15 mouse cellular contexts compared by ENCODE assay signal in the genomic region with DNA sequence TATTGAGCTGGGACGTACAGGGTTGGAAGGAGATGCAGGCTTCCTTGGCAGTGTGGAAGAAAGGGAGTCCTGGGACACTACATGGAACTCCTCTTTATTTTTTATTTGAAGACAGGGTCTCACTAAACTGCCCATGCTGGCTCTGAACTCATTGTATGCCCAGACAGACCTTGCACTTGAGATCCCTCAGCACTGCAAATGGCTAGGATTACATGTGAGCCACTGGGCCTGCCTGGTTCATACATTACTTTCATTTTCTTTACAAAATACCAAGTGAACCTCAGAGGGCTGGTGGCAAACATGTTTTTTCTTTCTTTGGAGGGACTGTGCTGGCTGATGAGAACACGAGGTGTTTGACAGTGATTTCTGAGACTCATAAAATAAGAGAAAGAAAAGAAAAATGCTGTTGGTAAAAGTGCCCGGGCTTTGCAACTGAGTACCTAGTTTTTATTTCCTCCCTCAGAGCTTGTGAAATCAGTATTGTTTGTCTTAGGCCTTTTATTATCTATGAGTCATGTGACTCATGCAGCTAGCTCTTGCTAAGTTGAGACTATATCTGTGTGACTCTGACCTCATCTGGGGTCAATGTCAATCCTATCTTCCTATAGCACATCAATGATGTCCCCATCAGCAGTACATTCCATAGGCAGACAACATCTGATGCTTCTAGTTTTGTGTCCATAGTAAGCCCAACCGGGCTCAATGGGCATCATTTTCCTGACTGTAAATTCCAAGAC.
"Had no signal": no experiment of that assay in that cellular context is flagged by ENCODE, and none has a peak within 500 bp of the region (broad histone marks: within the 10 kb centered on the region; RNA-seq: fewer than 3 reads in every experiment).

No protein-coding gene starts in this region.

- DNase-seq: lung, adult 18-20 months; lung, embryonic 14.5 days; lung, postnatal 10 days; right cerebral cortex, postnatal 14 days; thymus, adult 2 months; thymus, postnatal 25 days; thymus, postnatal 4 days had no signal

- H3K27me3 ChIP-seq: megakaryocyte, embryonic 14.5 days; midbrain, embryonic 13.5 days; midbrain, embryonic 15.5 days; neural tube, embryonic 12.5 days; stomach, embryonic 15.5 days had no signal

- H3K9ac ChIP-seq: lung, embryonic 14.5 days; midbrain, embryonic 13.5 days; midbrain, embryonic 15.5 days; neural tube, embryonic 12.5 days; stomach, embryonic 15.5 days had no signal

- H3K27ac ChIP-seq: macrophage; midbrain, embryonic 13.5 days; midbrain, embryonic 15.5 days; neural tube, embryonic 12.5 days; stomach, embryonic 15.5 days; stomach, postnatal 0 days had no signal

- H3K36me3 ChIP-seq: midbrain, embryonic 13.5 days; midbrain, embryonic 15.5 days; neural tube, embryonic 12.5 days; stomach, embryonic 15.5 days had no signal

- H3K4me3 ChIP-seq: megakaryocyte, embryonic 14.5 days; midbrain, embryonic 13.5 days; midbrain, embryonic 15.5 days; neural tube, embryonic 12.5 days; stomach, embryonic 15.5 days had no signal

- H3K9me3 ChIP-seq: midbrain, embryonic 13.5 days; midbrain, embryonic 15.5 days; neural tube, embryonic 12.5 days; stomach, embryonic 15.5 days had no signal

- H3K4me2 ChIP-seq: lung, embryonic 14.5 days; midbrain, embryonic 11.5 days; midbrain, embryonic 13.5 days; midbrain, embryonic 15.5 days; neural tube, embryonic 12.5 days; stomach, embryonic 15.5 days had no signal

- ATAC-seq: midbrain, embryonic 13.5 days; midbrain, embryonic 15.5 days had no signal

- H3K4me1 ChIP-seq: megakaryocyte, embryonic 14.5 days; midbrain, embryonic 13.5 days; midbrain, embryonic 15.5 days; neural tube, embryonic 12.5 days; stomach, embryonic 15.5 days had no signal
